Mouse (Mus musculus) liver, embryonic 12.5 days (tissue): ENCODE measurements around the gene Peli2. TPM values are rescaled to one million over a fixed set of nuclear protein-coding genes. Genes with fewer than 3 reads are reported as not detected.
A peak's percentile ranks its signal among the peaks of the same experiment; 100 is the strongest.

Experiments used
- ATAC-seq: fragments of 200-750 bp; cut with Nextera tagmentation; 2 replicates; pipeline ENCODE4 v1.8.0; 2017; ENCODE audit warnings: moderate number of reproducible peaks, mild to moderate bottlenecking, moderate library complexity
- H3K27ac ChIP-seq: fragments of 300-500 bp; sonication (generic); 2 replicates; pipeline ENCODE4 v1.5.1; 2016; ENCODE audit warnings: mild to moderate bottlenecking
- H3K27me3 ChIP-seq: fragments of 300-500 bp; sonication (generic); replicated peaks from 2 replicates; pipeline ENCODE4 v1.6.1; 2016; ENCODE audit warnings: mild to moderate bottlenecking, moderate library complexity
- H3K36me3 ChIP-seq: fragments of 300-500 bp; sonication (generic); 2 replicates; pipeline ENCODE4 v1.6.1; 2016; ENCODE audit warnings: mild to moderate bottlenecking, moderate library complexity
- H3K4me1 ChIP-seq: fragments of 300-500 bp; sonication (generic); 2 replicates; pipeline ENCODE4 v1.6.1; 2016
- H3K4me2 ChIP-seq: fragments of 300-500 bp; sonication (generic); 2 replicates; pipeline ENCODE4 v1.6.1; 2016; ENCODE audit warnings: mild to moderate bottlenecking, moderate library complexity
- H3K4me3 ChIP-seq: fragments of 300-500 bp; sonication (generic); 2 replicates; pipeline ENCODE4 v1.5.1; 2016; ENCODE audit warnings: mild to moderate bottlenecking, moderate library complexity
- H3K9ac ChIP-seq: fragments of 300-500 bp; sonication (generic); 2 replicates; pipeline ENCODE4 v1.6.1; 2016; ENCODE audit warnings: mild to moderate bottlenecking, moderate library complexity
- H3K9me3 ChIP-seq: fragments of 300-500 bp; sonication (generic); replicated peaks from 2 replicates; pipeline ENCODE4 v1.6.1; 2016; ENCODE audit warnings: mild to moderate bottlenecking, moderate library complexity
- WGBS: fragments of 180-500 bp; shearing (Covaris S2); methylation state at CpG from one replicate; pipeline ENCODE4 v1.1.7; 2016; ENCODE audit not compliant: insufficient replicate concordance; 5-methylcytosine and 5-hydroxymethylcytosine counted together
- polyA plus RNA-seq: library from polyadenylated mRNA; unstranded; fragments of >200 nt; fragmentation: Nextera tagmentation; extraction: Ambion mirVana; gene quantifications from 2 replicates; pipeline ENCODE4 v1.2.1, GENCODE M21; 2016

The Peli2 gene
- polyA plus RNA-seq, 1 experiment from 2014 or later: 1.8 TPM

DNA sequence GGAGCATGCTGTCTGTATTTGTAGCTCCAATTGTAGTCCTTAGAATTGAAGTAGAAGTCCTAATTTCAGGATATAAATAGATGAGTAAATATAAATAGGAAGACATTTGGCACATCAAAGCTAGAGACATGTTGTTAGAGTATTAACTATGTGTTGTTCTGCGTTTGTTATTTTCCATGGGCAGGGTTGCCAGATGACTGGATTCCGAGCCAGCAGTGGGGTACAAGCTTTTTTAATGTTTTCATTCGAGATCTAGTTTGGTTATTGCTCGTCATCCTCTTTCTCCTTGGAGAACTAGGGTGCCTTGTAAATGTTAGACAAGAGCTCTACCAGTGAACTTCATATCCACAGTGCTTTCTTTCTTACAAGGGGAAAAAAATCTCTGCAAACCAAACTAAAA lies 78.9 kb downstream of the Peli2 start:
- H3K4me3 ChIP-seq: no peak overlapping the region
- H3K27me3 ChIP-seq: no peaks in the 10 kb centered on the region
- H3K9me3 ChIP-seq: no peaks in the 10 kb centered on the region
- H3K36me3 ChIP-seq: no peaks in the 10 kb centered on the region
- no peak overlapping the region for H3K27ac ChIP-seq
- H3K4me1 ChIP-seq: peaks cover 21% of the 10 kb centered on the region
- no peak overlapping the region for H3K9ac ChIP-seq
- WGBS: 58% methylated on average over 4 of the region's 4 CpGs
- no peak overlapping the region for H3K4me2 ChIP-seq
- ATAC-seq: no peak

GRCm38 (mm10) chr14:48200291-48200690 lies 79.7 kb downstream of the Peli2 start:
- Histone ChIP-seq H3K4me3 (no peak overlapping the region), H3K27me3 (no peaks in the 10 kb centered on the region), H3K4me2 (no peak overlapping the region), H3K4me1 (peaks cover 21% of the 10 kb centered on the region), H3K27ac (no peak overlapping the region), H3K9ac (no peak overlapping the region), H3K9me3 (no peaks in the 10 kb centered on the region), H3K36me3 (no peaks in the 10 kb centered on the region)
- no peak for ATAC-seq
- whole genome bisulfite sequencing: 74% methylated on average over 9 of the region's 9 CpGs

DNA sequence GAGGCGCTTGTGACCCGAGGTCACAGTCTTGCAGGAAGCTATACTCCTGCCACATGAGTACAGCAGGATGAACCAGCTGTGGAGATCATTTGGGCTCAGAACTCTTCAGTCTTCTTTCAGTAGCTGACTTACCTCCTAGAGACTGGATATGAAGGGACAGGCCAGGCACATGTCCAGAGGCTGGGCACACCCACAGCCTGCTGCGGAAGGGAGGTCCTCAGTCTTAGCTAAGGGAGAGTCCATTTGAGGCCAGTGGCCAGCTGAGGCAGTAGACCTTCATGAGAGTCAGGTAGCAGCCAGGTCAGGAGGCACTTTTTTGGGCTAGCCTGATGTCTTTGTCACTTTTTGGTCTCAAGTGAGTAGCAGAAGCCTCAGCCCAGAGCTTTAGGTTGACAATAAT lies 80.2 kb downstream of the Peli2 start:
- H3K9ac ChIP-seq: no peak overlapping the region

GRCm38 (mm10) chr14:48201403-48201802 lies 80.8 kb downstream of the Peli2 start:
- Histone ChIP-seq H3K4me2 (no peak overlapping the region), H3K27me3 (no peaks in the 10 kb centered on the region), H3K36me3 (no peaks in the 10 kb centered on the region), H3K9ac (no peak overlapping the region), H3K27ac (no peak overlapping the region), H3K4me3 (no peak overlapping the region), H3K9me3 (no peaks in the 10 kb centered on the region), H3K4me1 (peaks cover 24% of the 10 kb centered on the region)
- 57% methylated on average over 8 of the region's 8 CpGs for WGBS
- ATAC-seq: no peak

More for the DNA sequence above, 80.2 kb downstream of the Peli2 start:
- no peak overlapping the region for H3K4me3 ChIP-seq
- H3K4me2 ChIP-seq: no peak overlapping the region
- H3K27me3 ChIP-seq: no peaks in the 10 kb centered on the region
- no peak overlapping the region for H3K27ac ChIP-seq
- no peak for ATAC-seq
- no peaks in the 10 kb centered on the region for H3K36me3 ChIP-seq
- peaks cover 21% of the 10 kb centered on the region for H3K4me1 ChIP-seq
- 59% methylated on average over 3 of the region's 3 CpGs for WGBS
- H3K9me3 ChIP-seq: no peaks in the 10 kb centered on the region

- no peak overlapping the region for H3K4me3 ChIP-seq
- peaks cover 33% of the 10 kb centered on the region for H3K4me1 ChIP-seq
- H3K27me3 ChIP-seq: no peaks in the 10 kb centered on the region
- no peak overlapping the region for H3K4me2 ChIP-seq
- ATAC-seq: peak; percentile 41; the same call in 1 of the 2 replicates
- H3K36me3 ChIP-seq: no peaks in the 10 kb centered on the region
- no peaks in the 10 kb centered on the region for H3K9me3 ChIP-seq
- no peak overlapping the region for H3K9ac ChIP-seq
- 32% methylated on average over 17 of the region's 17 CpGs for WGBS
- H3K27ac ChIP-seq: no peak overlapping the region
Measured at GRCm38 (mm10) chr14:48202096-48203036, 81.7 kb downstream of the Peli2 start.

- no peak overlapping the region for H3K9ac ChIP-seq
- no peak overlapping the region for H3K27ac ChIP-seq
- peaks cover 33% of the 10 kb centered on the region for H3K4me1 ChIP-seq
- H3K4me3 ChIP-seq: no peak overlapping the region
- ATAC-seq: no peak
- H3K27me3 ChIP-seq: no peaks in the 10 kb centered on the region
- no peak overlapping the region for H3K4me2 ChIP-seq
- WGBS: 76% methylated on average over 10 of the region's 10 CpGs
- H3K9me3 ChIP-seq: no peaks in the 10 kb centered on the region
- no peaks in the 10 kb centered on the region for H3K36me3 ChIP-seq
Measured at GRCm38 (mm10) chr14:48205044-48205443, 84.4 kb downstream of the Peli2 start.

DNA sequence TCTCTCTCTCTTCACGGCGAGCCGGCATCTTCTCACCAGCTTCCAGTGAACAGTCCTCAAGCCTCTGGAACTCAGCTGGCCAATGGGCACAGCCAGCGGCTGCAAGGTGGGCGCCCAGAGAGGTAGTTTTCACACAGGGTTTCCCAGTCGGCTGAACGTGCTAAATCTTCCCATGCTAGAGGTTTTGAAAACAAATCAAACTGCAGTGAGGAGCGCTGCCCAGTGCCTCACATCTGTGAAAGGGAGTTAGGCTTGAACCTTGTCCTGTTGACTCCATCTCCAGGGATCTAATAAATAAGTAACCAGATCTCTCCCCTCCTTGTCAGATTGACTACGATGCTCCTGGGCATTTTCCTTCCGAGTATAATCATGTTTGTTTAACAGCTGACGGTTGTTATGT lies 85.0 kb downstream of the Peli2 start:
- no peaks in the 10 kb centered on the region for H3K27me3 ChIP-seq
- peaks cover 31% of the 10 kb centered on the region for H3K4me1 ChIP-seq
- no peak overlapping the region for H3K27ac ChIP-seq
- H3K4me2 ChIP-seq: no peak overlapping the region
- no peak for ATAC-seq
- H3K4me3 ChIP-seq: no peak overlapping the region
- H3K36me3 ChIP-seq: no peaks in the 10 kb centered on the region
- no peak overlapping the region for H3K9ac ChIP-seq
- WGBS: 66% methylated on average over 11 of the region's 11 CpGs
- H3K9me3 ChIP-seq: no peaks in the 10 kb centered on the region

DNA sequence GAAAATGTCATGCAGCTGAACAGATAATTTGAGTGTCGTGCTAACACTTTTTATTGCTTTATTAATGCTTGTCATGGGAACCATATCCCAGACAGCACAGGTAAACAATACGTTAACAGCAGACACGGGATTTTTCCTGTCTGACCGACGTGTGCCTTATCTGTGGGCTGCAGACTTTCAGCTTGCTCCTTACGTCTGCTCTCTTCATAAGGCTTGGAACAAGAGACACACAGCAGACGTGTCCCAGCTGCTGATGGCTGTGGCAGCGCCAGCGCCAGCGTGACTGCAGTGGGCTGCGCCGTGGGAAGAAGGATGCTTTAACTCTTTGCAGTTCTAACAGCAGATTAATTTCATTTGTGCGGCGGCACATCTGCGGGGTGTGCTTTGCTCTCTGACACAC lies 86.5 kb downstream of the Peli2 start:
- Histone ChIP-seq H3K9me3 (no peaks in the 10 kb centered on the region), H3K27ac (no peak overlapping the region), H3K9ac (no peak overlapping the region), H3K4me2 (no peak overlapping the region; the same call in 1 of the 2 replicates), H3K27me3 (no peaks in the 10 kb centered on the region), H3K4me3 (no peak overlapping the region), H3K36me3 (no peaks in the 10 kb centered on the region), H3K4me1 (peaks cover 20% of the 10 kb centered on the region)
- ATAC-seq: no peak
- WGBS: 27% methylated on average over 15 of the region's 15 CpGs

DNA sequence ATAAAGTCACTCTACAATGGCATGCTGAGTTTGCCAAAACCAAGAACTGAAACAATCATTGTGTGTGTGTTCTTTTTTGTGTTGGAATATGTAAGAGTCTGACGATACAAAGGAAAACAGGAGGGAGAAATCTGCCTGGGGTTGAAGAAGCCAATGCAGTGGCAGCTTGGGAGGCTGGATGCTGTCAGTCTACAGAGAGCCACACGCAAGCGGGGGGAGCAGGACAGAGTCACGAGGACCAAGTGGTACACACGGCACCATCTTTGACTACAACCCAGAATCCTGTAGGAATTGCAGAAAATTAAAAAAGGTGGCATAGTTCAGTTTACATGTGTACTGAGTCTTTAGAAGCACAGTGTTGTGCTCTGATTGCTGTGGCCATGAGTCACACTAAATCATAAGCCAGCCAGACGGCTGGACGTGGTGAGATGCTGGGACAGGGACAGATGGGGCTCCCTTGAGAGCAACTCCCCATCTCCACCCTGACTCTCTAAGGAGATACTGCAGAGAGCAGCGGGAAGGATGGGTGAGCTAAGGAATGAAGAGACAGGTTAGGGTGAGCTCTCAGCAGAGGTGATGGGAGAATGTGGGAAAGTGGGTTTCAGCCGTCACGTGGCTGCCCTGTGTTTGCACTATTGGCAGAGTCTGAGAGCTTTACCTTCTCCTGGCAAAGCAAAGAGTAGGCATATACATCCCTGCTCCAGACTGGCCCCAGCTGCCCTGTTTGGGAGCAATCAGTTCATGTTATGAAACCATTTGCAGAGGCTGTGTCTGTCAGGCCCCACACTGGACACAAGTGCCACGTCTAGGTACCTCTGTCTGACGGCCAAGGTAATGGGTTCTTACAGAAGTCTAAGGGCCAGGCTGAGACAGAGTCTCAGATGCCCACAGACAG lies 87.4 kb downstream of the Peli2 start:
- H3K9ac ChIP-seq: no peak overlapping the region
- peaks cover 12% of the 10 kb centered on the region; the same call in 1 of the 2 replicates for H3K4me1 ChIP-seq
- ATAC-seq: no peak
- H3K9me3 ChIP-seq: no peaks in the 10 kb centered on the region
- no peak overlapping the region for H3K4me3 ChIP-seq
- H3K36me3 ChIP-seq: no peaks in the 10 kb centered on the region
- H3K27me3 ChIP-seq: no peaks in the 10 kb centered on the region
- H3K4me2 ChIP-seq: no peak overlapping the region
- WGBS: 75% methylated on average over 12 of the region's 12 CpGs
- H3K27ac ChIP-seq: no peak overlapping the region

DNA sequence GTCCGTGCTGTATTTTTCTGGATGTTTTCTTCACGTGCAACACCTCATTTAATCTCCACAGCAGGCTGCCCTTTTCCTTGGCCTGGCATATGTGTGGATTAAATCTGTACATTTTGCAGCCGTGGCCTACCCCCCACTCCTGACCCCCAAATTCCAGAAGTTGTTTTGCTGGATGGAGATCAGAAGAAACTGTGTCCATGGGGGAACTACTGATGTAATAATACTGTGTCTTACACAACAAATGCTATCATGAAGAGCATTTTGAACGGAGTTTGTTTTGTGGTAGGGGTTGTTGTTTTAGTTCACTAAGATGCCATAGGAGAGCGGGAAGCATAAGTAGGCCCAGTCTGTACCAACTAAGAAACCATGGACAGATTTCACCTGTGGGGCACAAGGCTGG lies 88.8 kb downstream of the Peli2 start:
- ATAC-seq: no peak
- Histone ChIP-seq H3K9me3 (no peaks in the 10 kb centered on the region), H3K27me3 (no peaks in the 10 kb centered on the region)

DNA sequence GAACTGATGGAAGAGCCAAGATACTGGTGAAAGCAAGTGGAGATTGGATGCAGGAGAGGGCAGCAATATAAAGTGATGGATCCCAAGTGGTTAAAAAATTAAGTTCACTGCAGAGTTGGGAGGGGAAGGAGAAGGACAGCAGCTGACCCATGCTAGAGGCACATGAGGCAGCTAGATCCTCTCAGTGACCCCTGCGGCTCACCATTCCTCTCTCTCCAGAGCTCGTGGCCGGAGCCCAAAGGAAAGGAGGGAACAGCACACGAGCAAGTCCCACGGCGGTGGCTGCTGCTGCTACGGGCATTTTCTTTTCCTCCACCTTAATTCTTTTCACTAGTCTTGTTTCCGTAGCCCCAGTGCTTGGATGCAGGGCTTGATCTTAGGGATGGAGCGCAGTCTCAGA lies 89.5 kb downstream of the Peli2 start:
- Histone ChIP-seq H3K36me3 (no peaks in the 10 kb centered on the region), H3K4me2 (no peak overlapping the region), H3K4me1 (peaks cover 12% of the 10 kb centered on the region; the same call in 1 of the 2 replicates), H3K4me3 (no peak overlapping the region), H3K9me3 (no peaks in the 10 kb centered on the region), H3K27me3 (no peaks in the 10 kb centered on the region), H3K9ac (no peak overlapping the region), H3K27ac (no peak overlapping the region)
- ATAC-seq: no peak
- WGBS: 88% methylated on average over 9 of the region's 9 CpGs

More for the DNA sequence above, 88.8 kb downstream of the Peli2 start:
- WGBS: 74% methylated on average over 5 of the region's 5 CpGs
- no peak overlapping the region for H3K4me2 ChIP-seq
- H3K9ac ChIP-seq: no peak overlapping the region
- H3K27ac ChIP-seq: no peak overlapping the region
- H3K4me3 ChIP-seq: no peak overlapping the region
- peaks cover 12% of the 10 kb centered on the region; the same call in 1 of the 2 replicates for H3K4me1 ChIP-seq
- H3K36me3 ChIP-seq: no peaks in the 10 kb centered on the region

DNA sequence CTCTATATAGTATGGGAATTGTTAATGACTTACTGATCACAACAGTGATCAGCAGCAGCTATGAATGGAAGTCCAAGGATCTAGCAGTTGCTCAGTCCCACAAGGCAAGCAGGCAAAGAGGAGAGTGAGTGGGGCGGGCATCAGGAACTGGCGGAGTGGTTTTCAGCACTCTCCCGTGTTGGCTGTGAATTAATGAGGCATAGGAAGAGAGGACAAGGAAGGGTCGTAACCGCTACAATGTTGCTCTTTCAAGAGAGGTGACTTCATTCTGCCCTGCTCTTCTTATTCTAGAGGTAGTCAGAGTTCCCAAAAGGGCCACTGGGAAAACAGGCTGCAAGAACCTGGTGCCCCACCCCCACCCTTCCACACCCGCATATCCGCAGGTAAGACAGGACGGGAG lies 90.9 kb downstream of the Peli2 start:
- Histone ChIP-seq H3K9me3 (no peaks in the 10 kb centered on the region), H3K27me3 (no peaks in the 10 kb centered on the region), H3K4me3 (no peak overlapping the region), H3K4me2 (no peak overlapping the region), H3K27ac (no peak overlapping the region), H3K9ac (no peak overlapping the region), H3K36me3 (no peaks in the 10 kb centered on the region), H3K4me1 (peaks cover 9% of the 10 kb centered on the region; the same call in 1 of the 2 replicates)
- 75% methylated on average over 8 of the region's 8 CpGs for WGBS
- no peak for ATAC-seq
